Mouse (Mus musculus) thymus, adult 2 months (tissue): Measurements from ENCODE around the gene Scn4b.

Experiments used
- CTCF ChIP-seq: fragments of 200-500 bp; IDR thresholded peaks from 2 replicates; pipeline ENCODE4 v1.5.1; 2012; ENCODE audit warnings: mild to moderate bottlenecking, control low read depth, low read length, moderate library complexity, borderline replicate concordance; ENCODE audit not compliant: control insufficient read depth, poor library complexity, insufficient read depth; ENCODE audit errors: extremely low read depth
- POLR2A ChIP-seq: fragments of 200-500 bp; IDR thresholded peaks from 2 replicates; pipeline ENCODE4 v1.6.1; 2012; ENCODE audit warnings: mild to moderate bottlenecking, low read length, control low read depth, moderate library complexity; ENCODE audit not compliant: control insufficient read depth, poor library complexity, insufficient read depth; ENCODE audit errors: extremely low read depth

- TF ChIP-seq POLR2A (no peak), CTCF (no peak)
These were observed 8.0 kb downstream of the Scn4b start for GRCm38 (mm10) chr9:45146267-45146597.
